Mouse (Mus musculus) left cerebral cortex, adult 18-20 months (tissue): ENCODE data around the gene Mall. TPM values are rescaled to one million over a fixed set of nuclear protein-coding genes. Genes with fewer than 3 reads are reported as not detected.

Experiments
- total RNA-seq, 2 experiments: library from RNA; stranded (reverse); gene quantifications; 2 replicates each; pipeline ENCODE4 v1.2.3; 2021

Mall gene
- total RNA-seq, 2 experiments from 2014 or later: 0.87 to 1.5 TPM

Other genes starting within 250 kb of the Mall start
- gene Kcnip3, start 207.8 kb downstream of the Mall start, total RNA-seq: 100 to 1,000 TPM; 114 to 130 TPM
- under 1 TPM; 0.49 to 0.53 TPM for gene Prom2, start 188.5 kb downstream of the Mall start, total RNA-seq
- 1 to 10 TPM; 7.2 to 7.7 TPM for gene Zfp661, start 142.8 kb downstream of the Mall start, total RNA-seq
- gene Mrps5, start 142.7 kb downstream of the Mall start, total RNA-seq: 10 to 100 TPM; 83.1 to 91.3 TPM
- 10 to 100 TPM; 33.9 to 52.2 TPM for gene Mal, start 73.2 kb downstream of the Mall start, total RNA-seq
- 10 to 100 TPM; 13.9 to 17.6 TPM for gene Nphp1, start 59.0 kb upstream of the Mall start, total RNA-seq
- gene Mtln, start 62.6 kb upstream of the Mall start, total RNA-seq: 10 to 100 TPM; 50.3 to 53.5 TPM
- gene Bub1, start 101.9 kb upstream of the Mall start, total RNA-seq: not detected
- not detected for gene Acoxl, start 108.9 kb upstream of the Mall start, total RNA-seq